Mouse (Mus musculus): Measurements from ENCODE around the gene Manba.
A peak's percentile ranks its signal among the peaks of the same experiment; 100 is the strongest.

DNA sequence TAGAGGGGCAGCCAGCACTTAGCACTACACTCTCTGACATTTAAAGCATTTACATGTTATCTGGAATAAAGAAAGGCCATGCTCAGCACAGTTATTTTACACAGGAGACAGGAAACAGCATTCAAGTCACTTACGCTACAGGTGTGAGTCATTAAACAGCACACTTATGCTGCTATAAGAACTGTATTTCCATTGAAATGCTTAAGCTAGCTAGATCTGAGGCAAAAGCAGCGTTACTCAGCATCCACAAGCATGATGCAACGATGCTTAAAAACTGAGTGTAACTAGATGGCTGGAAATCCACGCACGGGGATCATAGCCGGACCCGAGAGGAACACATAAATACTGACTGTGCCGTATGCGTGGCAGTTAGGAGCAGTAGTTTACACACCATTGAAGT lies 121.6 kb downstream of the Manba start:
- TF ChIP-seq RCOR1 (conservative IDR thresholded peaks at IDR 0.05; ENCODE audit: low read depth, low read length) (no peak), USF1 (IDR thresholded peaks at IDR 0.05; ENCODE audit: low read depth, low read length) (no peak), EP300 (IDR thresholded peaks at IDR 0.05; ENCODE audit: low read length) (no peak), PAX5 (IDR thresholded peaks at IDR 0.05; ENCODE audit: low read length) (no peak), CTCF (conservative IDR thresholded peaks at IDR 0.05 in 1 of 2, IDR thresholded peaks at IDR 0.05 in 1 of 2; ENCODE audit: low read depth in 2 of 2, low read length in 2 of 2) (no peak), MAFK (IDR thresholded peaks at IDR 0.05; ENCODE audit: insufficient replicate concordance, low read length) (0 out of 2 replicates have a peak, but pooled peaks have one; percentile 7), MAX (IDR thresholded peaks at IDR 0.05; ENCODE audit: low read length) (no peak), TCF12 (IDR thresholded peaks at IDR 0.05; ENCODE audit: low read depth, low read length) (no peak), POLR2A (IDR thresholded peaks at IDR 0.05; ENCODE audit: low read depth, low read length) (no peak), ZNF384 (IDR thresholded peaks at IDR 0.05; ENCODE audit: low read depth, low read length) (no peak), MXI1 (IDR thresholded peaks at IDR 0.05; ENCODE audit: low read depth, low read length) (no peak)

All from CH12.LX (cell line).